Mouse (Mus musculus): ENCODE results near the gene Celsr3.

The Celsr3 gene

DNA sequence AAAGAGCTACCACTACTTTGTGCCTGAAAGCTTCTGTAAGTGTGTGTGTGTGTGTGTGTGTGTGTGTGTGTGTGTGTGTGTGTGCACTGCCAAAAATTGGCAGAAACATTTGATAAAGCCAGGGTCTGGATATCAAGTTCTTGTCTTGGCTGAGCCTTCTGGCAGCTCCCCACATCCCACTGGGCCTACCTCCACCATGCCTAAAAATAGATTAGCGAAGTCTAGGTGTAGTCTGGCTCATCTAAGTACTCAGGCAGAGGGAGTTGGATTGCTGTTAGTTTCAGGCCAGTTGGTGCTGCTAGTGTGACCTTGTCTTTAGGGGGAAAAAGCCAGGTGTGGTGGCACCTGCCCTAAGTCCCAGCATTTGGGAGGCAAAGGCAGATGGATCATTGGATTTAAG is 19.3 kb upstream of the Celsr3 start:
- intact Hi-C loops (cut with DNase I), result no loop called here

- intact Hi-C loops (cut with DNase I), result no loop called here
Observed at GRCm38 (mm10) chr9:108807674-108808073, 18.4 kb upstream of the Celsr3 start.

- intact Hi-C loops (cut with DNase I), result no loop called here
Observed at GRCm38 (mm10) chr9:108808163-108808665, 17.9 kb upstream of the Celsr3 start, which contains the start of gene Nckipsd. Gene Nckipsd, plus strand, starts transcription at chr9:108808368.

DNA sequence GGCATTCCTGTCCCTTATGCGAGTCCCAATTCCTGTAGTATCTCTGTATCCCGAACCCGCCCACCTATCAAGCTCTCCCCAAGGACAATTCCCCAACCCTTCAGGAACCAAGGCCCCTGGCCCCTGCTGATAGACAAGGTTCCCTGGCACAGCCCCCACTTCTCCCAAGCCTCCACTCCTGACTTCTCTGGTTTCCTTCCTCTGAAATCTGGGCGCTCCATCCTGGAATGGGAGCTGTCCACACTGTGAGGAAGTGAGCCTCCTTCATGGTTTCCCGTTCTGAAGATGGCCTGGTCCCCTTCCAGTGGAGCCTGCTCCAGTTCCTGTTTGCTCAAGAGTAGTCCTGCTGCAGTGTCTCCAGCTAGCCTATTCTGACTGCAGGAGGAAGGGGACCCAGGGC is 16.9 kb upstream of the Celsr3 start:
- intact Hi-C loops (cut with DNase I), result no loop called here

- intact Hi-C loops (cut with DNase I), result no loop called here
Observed at GRCm38 (mm10) chr9:108809723-108810122, 16.4 kb upstream of the Celsr3 start.

GRCm38 (mm10) chr9:108810516-108810915 is 15.6 kb upstream of the Celsr3 start:
- intact Hi-C loops (cut with DNase I), result no loop called here

GRCm38 (mm10) chr9:108815557-108815956 is 10.6 kb upstream of the Celsr3 start:
- intact Hi-C loops (cut with DNase I), result loop anchor here (5.0 kb wide), 1 partner anchor 58 kb away; no protein-coding TSS in a partner anchor

DNA sequence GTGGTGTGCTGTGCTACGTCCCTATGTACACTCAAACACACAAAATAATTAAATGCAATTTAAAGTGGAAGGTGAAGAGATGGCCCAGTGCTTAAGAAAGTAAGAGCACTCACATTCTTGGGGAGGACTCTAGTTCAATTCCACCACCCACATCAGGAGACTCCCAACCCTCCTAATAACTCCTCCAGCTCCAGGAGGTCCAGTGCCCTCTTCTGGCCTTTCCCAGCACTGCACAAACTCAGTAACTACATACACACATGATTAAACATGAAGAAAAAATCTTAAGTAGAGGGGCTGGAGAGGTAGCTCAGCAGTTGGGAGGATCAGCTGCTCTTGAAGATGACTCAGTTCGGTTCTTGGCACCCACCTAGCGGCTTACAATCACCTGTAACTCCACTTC is 6.6 kb upstream of the Celsr3 start:
- intact Hi-C loops (cut with DNase I), result loop anchor here (5.0 kb wide), 1 partner anchor 62 kb away; no protein-coding TSS in a partner anchor

GRCm38 (mm10) chr9:108820077-108820476 is 6.0 kb upstream of the Celsr3 start:
- intact Hi-C loops (cut with DNase I), result no loop called here

DNA sequence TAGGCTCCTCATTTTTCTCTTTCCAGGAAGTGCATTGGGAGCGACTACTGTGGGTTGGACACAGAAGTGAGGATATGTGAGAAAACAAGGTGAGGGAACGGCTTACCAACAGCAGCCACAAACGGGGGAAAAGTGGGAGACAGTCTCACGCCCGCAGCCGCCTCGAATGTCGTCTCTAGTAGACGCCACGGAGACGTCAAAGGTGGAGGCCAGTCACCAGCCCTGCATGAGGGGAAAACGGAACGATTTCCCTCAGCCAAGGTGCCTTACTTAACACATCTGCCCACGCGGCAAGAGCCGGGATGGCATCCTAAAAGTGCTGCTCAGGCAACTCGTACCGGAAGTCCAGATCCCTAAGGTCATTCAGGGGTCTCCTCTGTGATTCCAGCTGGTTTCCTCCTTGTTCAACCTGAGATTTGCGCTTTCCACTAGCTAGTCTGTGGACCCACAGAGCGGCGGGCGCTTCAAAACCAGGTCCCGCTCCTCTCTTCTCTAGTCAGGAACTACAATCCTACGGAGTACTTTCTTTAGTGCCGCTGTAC is 1.9 kb upstream of the Celsr3 start:
- intact Hi-C loops (cut with DNase I), result no loop called here

GRCm38 (mm10) chr9:108824755-108825413 is 1.2 kb upstream of the Celsr3 start:
- intact Hi-C loops (cut with DNase I), result no loop called here

- intact Hi-C loops (cut with DNase I), result no loop called here
Observed at GRCm38 (mm10) chr9:108826700-108827340, 700 bp downstream of the Celsr3 start.

DNA sequence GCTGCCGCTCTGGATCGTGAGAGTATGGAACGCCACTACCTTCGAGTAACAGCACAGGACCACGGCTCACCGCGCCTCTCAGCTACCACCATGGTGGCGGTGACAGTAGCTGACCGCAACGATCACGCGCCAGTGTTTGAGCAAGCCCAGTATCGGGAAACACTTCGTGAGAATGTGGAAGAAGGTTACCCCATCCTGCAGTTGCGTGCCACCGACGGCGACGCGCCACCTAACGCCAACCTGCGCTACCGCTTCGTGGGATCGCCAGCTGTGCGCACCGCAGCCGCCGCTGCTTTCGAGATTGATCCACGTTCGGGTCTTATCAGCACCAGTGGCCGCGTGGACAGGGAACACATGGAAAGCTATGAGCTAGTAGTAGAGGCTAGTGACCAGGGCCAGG is 1.3 kb downstream of the Celsr3 start:
- intact Hi-C loops (cut with DNase I), result no loop called here

DNA sequence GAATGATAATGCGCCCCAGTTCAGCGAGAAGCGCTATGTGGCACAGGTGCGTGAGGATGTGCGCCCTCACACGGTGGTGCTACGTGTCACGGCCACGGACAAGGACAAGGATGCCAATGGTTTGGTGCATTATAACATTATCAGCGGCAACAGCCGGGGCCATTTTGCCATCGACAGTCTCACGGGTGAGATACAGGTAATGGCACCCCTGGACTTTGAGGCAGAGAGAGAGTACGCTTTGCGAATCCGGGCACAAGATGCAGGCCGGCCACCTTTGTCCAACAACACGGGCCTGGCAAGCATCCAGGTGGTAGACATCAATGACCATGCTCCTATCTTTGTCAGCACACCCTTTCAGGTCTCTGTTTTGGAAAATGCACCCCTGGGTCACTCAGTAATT is 1.8 kb downstream of the Celsr3 start:
- intact Hi-C loops (cut with DNase I), result no loop called here

DNA sequence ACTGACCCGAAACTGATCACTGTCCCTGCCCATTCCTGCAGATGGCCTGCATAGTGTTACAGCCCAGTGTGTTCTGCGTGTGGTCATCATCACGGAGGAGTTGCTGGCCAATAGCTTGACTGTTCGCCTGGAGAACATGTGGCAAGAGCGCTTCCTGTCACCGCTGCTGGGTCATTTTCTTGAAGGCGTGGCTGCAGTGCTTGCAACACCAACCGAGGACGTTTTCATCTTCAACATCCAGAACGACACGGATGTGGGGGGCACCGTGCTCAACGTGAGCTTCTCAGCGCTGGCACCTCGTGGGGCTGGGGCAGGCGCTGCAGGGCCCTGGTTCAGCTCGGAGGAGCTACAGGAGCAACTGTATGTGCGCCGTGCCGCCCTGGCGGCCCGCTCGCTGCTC is 5.5 kb downstream of the Celsr3 start:
- intact Hi-C loops (cut with DNase I), result no loop called here

DNA sequence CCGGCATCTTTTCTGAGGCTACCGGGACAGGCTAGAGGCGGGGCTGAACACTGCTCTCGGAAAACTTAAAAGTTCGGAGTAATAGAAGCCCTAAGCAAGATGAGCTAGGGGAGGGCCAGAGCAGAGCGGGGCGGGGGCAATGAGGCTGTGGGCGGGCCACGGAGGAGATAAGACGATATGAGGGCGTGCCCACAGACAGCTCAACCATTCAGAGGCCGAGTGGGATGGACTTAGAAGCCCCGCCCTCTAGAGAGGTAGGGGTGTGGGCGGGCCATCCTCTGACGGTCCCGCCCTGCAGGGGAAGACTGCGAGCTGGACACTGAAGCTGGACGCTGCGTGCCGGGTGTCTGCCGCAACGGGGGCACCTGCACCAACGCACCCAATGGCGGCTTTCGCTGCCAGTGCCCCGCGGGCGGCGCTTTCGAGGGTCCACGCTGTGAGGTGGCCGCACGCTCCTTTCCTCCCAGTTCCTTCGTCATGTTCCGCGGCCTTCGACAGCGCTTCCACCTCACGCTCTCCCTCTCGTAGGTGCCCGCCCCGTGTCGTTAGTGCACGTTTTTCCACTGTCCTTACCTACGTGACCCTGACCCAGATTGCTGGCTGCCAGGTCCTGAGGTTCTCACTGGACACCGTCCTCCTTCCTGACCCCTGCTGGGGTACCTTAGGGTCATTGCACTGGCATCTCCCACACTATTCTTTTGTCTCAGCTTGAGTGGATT is 6.4 kb downstream of the Celsr3 start:
- intact Hi-C loops (cut with DNase I), result no loop called here

- intact Hi-C loops (cut with DNase I), result no loop called here
Observed at GRCm38 (mm10) chr9:108842989-108843388, 16.9 kb downstream of the Celsr3 start.

DNA sequence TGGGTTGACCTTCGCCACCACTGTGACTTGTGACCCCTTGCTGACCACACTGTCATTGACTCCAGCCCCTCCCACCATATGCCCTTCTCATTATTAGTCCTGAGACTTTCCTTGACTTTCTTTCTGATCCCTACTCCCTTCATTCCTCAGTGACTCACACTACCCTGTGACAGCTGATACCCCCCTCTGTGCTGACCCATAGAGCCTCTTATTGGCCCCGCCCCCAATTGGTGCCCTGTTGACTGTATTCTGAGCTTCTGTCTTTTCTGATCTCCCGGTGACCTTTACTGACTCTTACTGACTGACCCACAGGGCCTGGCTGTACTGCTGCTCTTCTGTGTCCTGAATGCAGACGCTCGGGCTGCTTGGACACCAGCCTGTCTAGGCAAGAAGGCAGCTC is 19.3 kb downstream of the Celsr3 start:
- intact Hi-C loops (cut with DNase I), result no loop called here

GRCm38 (mm10) chr9:108847374-108847773 is 21.3 kb downstream of the Celsr3 start:
- intact Hi-C loops (cut with DNase I), result no loop called here

DNA sequence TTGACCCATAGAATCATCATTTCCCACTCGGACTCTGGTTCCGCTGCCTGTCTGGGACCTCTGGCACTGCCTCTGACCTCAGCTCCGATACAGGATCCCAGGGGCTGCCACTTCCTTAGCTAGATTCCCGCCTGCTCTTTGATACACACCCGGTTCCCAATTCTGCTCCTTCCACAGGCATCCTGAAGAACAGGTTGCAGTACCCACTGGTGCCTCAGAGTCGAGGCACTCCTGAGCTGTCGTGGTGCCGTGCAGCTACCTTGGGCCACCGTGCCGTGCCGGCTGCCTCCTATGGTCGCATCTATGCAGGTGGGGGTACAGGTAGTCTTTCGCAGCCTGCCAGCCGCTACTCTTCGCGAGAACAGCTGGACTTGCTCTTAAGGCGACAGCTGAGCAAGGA is 22.3 kb downstream of the Celsr3 start:
- intact Hi-C loops (cut with DNase I), result no loop called here

GRCm38 (mm10) chr9:108852976-108853375 is 26.9 kb downstream of the Celsr3 start, which contains the start of gene Slc26a6:
Gene Slc26a6, plus strand, starts transcription at chr9:108853283.
- intact Hi-C loops (cut with DNase I), result no loop called here

Data from adrenal gland (tissue).